Mouse (Mus musculus): Measurements from ENCODE around the gene Men1.
"Not testable (repeated sequence)": the region's sequence is repeated elsewhere in the genome, so short reads cannot be mapped to it uniquely, and the experiment has no call there.

The Men1 gene

DNA sequence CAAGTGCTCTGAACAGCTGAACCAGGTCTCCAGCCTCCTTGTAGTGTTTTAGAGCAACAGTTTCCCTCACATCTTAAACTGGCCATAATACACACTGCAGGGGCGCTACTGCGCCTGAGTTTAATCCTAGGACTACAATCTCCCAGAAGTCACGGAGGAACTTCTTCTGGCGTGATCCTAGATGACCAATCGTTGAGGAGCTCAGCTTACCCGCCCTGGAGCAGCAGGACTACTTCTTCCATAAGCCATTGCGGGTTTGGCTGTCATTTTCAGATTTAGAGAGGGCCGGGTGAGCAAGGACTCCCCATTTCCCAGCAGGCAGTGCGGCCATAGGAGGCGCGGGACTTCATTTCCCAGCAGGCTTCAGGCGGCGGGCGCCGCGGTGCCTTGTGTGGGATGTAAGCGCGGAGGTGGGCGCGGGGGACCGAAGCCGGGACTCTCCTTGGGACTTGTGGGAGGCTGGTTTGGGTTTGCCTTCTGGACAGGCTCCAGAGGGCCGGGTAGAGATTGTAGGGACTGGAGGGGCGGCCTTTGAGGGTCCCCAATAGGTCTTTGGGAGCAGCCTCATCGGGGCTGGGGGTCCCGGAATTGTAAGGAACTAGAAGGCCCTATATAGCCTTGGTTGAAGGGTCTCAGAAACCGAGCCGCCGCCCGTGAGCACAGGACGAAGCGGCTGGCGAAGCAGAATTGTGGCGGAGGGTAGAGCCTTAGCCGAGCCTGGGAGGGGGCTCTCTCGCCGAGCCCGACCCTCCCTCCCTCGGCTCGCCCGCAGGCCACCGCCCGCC lies at the start of gene Men1:
Men1 (plus strand) TSS at position 307 of the 785 bp plus-strand sequence.
- peak; percentile 97 to 98 for DNase-seq (ENCODE audit: low spot score in 2 of 2)

DNA sequence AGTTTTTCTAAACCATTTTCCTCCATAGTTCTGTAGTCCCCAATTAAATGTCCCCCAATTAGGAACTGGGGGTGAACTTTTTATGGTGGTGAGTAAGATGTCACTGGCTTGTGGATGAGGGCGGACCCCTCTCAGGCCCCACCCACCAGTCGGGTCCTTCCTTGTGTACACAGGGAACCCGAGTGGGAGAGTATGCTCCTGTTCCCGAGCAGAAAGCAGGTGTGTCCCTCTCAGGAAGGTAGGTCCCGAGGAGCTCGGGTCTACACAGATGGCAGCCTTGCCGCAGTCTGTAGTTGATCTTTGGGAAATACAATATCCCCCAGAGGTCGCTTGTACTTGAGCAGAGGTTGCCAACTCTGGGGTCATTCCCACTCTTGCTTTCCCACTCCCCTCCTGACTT lies 49.6 kb upstream of the Men1 start:
- no peak for DNase-seq (ENCODE audit: low spot score in 2 of 2)

DNA sequence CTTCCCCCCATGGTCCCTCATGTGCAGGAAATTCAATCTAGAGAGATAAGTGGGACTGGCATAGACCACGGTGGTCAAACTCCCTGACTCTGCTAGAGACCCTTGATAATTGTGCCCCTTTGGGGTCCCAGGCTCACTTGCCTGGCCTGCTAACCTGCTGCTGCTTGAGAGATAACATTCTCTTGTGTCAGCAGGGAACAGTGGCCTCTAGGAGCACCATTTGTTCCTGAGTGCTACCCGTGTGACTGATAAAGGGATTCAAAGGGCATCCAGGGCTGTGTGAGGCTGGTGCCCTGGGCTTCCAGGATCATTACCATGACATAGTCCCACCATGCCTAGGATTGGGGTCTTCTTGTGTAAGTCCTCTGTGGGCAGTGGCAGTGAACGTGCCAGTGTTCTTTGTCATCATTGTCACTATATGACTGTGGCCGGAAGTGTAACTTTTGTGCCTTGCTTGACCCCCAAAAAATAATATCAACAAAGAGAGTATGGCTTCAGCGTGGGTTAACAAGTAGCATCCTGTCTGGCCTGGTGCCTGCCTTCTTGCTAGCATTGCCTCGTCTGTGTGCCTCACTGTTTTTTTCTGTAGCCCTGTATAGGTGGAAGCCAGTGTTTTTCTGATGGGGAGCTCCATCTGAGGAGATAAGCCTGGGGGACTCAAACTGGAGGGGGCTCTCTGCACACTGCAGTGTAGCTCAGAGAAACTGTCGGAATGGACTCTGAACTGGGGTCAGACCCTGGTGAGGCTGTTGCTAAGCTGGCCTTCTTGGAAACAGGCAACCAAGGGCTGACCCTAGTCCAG lies 48.9 kb upstream of the Men1 start:
- DNase-seq (ENCODE audit: low spot score in 2 of 2): no peak

DNA sequence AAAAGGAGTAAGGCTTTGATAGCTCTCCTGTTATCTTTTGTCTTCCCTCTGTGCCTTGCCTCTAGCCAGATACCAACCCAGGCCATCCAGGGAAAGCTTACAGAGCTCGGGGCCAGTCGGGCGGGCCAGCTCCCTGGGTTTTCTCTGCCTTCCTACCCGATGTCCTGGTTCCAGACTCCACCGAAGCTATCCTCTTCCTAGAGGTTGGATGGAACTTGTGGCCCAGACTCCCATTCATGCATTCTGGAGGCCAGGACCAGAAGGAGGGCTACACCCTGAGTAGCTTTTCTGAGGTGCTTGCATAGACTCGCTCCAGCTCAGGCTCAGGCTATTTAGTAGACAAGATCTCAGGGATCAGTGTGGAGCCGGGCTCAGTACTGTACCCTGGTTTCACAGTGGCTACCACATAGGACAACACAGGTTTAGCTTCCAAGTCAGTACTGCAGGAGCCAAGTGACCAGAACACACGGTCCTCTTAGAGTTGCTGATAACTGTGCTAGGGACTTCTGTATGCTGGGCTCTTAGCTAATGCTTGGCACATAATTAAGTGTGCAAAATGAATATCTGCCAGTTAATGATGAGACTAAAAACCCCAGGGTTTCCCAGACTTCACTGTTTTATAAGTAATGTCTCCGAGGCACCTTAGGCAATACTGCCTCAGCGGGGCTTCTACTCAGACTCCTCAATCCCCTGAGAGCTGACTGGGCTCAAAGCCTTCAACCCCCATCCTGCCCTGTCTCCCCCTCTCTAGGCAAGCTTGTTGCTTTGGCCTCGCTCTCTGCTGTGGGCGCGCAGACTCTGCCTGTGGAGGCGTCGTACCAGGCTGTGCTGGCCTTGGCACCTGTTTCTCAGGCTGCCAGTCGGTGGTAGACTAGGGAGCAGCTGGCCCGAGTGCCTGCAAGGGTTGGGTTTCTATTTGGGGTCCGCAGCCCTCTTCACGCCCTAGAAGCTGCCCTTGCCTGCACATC lies 48.1 kb upstream of the Men1 start:
- DNase-seq (ENCODE audit: low spot score in 2 of 2): no peak

DNA sequence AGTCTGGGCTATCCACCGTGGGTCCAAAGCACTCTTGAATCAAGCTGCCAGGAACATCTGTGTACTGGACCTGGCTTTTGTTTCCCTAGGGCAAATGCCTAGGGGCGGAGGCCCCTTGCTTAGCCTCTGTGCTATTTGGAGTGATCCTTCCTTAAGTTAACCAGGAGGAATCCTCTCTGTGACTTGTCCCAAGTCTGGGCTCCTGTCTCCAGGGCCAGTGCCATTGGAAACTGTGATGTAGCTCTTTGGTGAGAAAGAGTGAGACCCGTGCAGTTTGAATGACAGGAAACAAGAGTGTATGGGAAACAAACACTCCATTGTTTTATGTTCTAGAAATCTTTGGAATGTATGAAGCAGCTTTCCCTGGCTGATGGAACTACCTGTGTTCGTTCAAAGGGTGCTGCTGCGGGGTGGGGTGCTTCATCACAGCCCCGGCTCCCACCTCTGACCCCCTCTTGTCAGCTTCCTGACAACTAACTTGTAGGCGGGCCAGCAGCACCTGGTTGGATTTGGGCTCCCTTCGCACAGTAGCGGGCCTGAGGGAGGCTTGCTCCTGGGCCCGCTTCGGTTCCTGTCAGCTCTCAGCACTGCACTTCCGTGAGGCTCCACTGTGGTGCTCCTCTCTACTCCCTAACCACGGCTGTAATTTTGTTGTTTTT lies 46.4 kb upstream of the Men1 start:
- no peak for DNase-seq (ENCODE audit: low spot score in 2 of 2)

DNA sequence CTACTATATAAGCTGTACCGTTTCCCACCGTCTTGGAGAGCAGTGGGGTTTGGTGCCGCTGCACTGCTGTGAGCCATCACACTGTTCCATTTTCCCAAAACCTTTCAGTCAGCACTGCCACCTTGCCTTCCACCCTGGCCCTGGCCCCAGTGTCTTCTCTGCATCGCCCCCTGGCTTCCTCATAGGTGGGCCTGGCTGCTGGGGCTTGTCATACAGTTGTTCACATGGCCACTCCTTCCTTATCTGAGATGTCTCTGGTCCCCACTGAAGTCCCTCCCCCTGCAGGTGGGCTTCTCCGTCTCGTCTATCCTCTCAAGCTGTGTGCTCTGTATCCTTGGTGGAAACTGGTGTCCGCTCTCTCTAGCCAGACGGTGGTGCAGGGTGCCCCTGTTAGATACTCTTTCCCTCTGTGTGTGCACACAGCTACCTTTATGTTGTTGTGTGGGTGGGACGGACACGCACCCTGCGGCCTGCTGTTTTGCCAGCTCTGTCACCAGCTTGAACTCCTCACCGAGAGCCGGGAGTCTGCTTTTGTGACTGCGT lies 45.0 kb upstream of the Men1 start:
- no peak for DNase-seq (ENCODE audit: low spot score in 2 of 2)

DNA sequence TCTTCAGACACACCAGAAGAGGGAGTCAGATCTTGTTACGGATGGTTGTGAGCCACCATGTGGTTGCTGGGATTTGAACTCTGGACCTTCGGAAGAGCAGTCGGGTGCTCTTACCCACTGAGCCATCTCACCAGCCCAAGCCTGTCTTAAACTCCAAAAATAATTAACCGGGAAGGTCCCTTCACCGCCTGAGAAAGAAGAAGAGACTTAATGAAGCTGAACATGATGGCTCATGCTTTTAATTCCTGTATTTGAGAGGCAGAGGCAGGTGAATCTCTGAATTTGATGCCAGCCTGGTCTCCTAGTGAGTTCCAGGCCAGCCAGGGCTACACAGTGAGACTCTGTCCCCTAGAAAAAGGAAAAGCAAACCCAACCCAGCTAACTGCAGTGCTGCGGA lies 44.1 kb upstream of the Men1 start:
- DNase-seq (ENCODE audit: low spot score in 2 of 2): not testable (repeated sequence)

DNA sequence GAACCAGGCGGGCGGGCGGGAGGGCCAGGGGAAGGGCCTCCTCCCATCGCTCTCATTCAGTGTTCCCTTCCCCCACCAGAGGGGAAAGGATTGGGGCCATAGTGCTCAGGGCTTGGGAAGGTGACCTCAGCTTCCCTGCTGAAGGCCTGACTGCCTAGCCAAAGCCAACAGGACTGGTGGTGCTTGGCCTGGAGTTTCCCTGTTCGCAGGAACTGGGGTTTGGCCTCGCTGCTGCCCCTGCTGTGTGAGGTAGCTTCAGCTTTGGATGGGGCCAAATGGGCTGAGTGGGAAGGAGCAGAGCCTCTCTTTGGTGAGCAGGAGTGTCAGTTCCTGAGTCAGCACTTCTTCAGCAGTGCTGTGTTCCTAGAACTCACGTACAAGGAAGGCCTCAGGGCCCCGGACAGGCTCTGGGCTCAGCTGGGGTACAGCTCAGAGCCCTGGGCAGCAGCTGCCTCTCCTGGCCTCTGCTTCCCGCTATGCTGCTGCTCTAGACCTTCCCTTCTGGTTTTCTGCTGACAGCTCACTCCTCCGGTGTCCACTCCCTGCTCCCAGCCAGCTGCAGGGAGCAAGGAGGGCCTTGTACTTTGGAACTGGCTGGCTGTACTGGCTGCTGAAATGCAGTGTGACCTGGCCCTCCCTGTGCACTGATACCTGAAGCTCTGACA lies 43.5 kb upstream of the Men1 start:
- DNase-seq (ENCODE audit: low spot score in 2 of 2): no peak

DNA sequence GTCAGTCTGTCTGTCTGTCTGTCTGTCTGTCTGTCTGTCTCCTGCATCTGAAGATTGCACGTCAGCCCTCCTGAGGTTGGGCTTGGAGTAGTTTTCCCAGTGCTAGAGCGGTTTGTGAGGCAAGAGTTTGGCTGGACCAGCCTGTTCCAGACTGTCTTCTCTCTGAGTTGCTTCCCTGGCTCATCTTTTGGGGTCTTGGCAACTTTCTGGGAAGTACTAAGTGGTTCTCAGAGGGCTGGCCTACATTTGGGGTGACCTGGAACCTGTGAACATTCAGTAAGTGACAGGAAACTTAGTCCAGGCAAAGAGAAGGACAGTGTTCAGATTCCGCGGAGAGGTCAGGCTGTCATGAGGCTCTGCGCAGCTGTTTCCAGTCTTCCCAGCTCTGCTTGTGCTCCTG lies 42.5 kb upstream of the Men1 start:
- no peak for DNase-seq (ENCODE audit: low spot score in 2 of 2)

DNA sequence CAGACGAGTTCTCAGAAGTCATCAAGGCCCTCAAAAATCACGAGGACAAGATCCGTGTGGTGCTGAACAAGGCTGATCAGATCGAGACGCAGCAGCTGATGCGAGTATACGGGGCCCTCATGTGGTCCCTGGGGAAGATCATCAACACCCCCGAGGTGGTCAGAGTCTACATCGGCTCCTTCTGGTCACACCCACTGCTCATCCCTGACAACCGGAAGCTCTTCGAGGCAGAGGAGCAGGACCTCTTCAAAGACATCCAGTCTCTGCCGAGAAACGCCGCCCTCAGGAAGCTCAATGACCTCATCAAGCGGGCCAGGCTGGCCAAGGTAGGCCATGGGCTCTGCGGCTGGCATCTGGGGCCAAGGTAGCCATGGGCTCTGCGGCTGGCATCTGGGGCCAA lies 40.5 kb upstream of the Men1 start:
- DNase-seq (ENCODE audit: low spot score in 2 of 2): no peak

DNA sequence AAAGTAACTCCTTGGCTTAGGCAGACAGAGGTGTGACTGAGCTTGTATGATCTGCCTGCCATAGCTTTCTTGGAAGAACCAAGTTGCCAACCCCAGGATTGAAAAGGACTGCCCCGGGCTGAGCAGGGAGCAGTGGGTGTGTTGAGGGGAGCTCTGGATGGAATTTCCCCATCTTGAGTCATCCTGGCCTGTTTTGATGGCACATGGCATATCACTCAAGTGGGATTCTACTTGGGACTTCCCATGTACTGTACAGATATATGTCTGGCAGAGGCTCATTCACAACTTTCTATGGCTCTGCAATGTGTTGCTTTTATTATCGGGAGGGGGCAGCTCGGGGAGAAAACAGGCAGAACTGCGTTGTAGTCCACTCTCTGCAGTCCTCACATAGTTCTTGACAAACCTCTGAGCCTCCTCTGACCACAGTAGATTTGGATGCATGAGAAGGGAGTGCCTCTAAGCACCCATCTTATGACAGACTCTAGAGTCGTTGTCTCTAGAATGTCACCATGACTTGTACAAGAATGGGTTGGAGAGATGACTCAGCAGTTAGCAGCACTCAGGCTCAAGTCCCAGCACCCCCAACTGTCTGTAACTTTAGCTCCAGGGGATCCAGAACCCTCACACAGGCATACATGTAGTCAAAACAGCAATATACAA lies 38.1 kb upstream of the Men1 start:
- DNase-seq (ENCODE audit: low spot score in 2 of 2): no peak

DNA sequence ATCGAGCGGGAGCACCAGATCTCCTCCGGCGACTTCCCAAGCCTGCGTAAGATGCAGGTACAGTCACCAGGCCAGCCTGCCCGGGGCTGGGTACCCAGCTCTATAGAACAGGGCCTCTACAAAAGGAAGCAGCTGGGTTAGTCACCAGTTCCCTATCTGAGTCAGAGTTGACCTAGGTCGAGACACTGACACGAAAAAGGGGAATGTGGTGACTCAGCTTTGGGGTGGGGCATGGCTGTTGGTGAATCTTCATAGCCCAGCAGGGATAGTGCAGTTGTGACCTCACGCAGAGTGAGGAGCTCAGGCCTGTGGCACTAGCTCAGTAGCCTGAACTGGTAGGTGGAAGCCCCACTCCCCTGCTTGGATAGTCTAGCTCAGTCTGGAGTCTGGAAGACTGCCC lies 37.1 kb upstream of the Men1 start:
- DNase-seq (ENCODE audit: low spot score in 2 of 2): no peak

DNA sequence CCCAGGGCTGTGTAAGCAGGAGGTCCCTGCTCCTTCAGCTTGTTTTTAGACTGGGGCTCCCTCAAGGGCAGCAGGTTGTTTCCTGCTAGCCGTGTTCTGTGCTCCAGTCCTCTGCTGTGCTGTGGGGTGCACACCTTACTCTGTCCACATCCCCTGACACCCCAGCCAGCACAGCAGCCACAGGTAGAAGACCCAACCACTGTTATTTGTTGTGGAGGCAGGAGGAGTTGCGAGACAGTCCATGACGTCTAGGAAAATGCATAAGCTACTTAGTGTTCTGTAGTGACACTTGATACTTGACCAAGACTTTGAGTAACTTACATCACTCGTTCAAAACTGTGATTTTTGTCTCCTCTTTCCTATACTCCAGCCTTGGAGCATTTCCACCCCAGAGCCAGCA lies 35.8 kb upstream of the Men1 start:
- DNase-seq (ENCODE audit: low spot score in 2 of 2): no peak

DNA sequence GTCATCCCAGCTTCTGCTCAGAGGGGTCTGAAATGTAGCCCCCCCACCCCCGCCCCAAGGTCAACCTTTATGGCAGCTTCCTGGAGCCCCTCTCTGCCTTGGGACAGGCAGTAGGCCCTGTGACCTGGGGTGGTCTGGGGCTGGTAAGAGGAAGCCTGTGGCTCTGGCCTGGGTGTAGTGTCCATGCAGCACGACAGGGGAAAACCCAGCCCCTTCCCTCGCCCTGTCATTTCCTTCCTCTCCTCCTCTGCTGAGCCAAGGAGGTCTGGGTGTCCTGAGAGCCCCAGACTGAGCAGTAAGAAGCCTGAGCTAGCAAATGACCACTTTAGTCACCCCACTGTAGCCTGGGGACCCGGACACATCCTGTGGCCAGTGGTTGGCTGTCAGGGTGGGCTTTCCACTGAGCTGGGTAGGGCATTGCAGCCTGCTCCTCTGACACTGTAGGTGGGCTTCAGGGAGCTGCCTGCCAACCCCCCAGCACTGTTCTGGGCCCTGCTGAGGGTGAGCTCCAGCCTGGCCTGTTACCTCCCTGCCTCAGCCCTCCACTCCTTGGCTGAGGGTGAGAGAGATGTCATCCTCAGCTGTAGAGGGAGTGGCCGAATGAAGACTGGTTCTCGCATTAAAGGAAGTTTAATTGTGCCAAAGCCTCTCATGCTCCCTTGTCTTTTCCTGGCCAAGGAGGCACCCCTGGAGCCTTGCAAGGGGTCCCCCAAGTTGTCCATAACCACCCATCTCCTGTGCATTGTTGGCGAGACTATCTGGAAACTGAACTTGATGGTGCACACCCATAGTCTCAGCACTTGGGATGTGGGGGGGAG lies 35.1 kb upstream of the Men1 start:
- DNase-seq (ENCODE audit: low spot score in 2 of 2): peak; percentile 42 to 43

DNA sequence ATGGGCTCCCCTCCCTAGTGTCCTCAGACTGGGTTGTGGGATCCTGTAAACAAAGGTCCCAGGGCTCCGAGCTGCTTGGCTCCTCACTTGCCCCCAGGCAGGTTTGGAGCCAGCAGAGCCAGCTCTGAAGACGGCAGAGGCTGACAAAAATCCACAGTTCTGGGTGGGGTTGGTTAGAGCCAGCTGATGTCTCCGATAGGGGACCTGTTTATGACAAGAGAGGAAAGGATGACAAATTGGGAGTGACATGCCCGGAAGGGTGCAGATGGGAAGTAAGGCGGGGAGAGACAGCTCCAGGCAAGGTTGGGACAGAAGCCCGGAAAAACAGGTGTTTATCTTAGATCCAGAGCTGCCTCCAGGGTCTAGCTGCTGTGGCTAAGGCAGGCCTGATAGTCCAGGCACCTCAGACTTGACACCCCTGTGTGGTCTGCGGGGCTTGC lies 34.4 kb upstream of the Men1 start:
- no peak for DNase-seq (ENCODE audit: low spot score in 2 of 2)

DNA sequence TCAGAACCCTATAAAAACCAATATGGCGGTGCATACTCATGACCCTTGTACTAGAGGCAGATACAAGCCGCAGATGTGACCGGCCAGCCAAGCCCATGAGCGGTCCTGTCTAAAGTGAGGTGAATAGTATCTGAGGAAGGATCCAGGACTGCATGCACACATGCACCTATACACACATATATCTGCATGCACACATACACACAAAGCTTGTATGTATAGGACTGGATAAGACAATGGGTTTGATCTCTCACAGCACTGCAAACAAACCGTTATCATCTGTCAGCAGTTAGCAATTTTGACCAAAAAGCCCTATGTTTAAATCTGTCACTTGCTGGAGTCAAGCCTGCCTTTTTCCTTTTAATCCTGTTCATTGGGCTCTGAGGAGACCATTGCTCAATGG lies 32.7 kb upstream of the Men1 start:
- no peak for DNase-seq (ENCODE audit: low spot score in 2 of 2)

DNA sequence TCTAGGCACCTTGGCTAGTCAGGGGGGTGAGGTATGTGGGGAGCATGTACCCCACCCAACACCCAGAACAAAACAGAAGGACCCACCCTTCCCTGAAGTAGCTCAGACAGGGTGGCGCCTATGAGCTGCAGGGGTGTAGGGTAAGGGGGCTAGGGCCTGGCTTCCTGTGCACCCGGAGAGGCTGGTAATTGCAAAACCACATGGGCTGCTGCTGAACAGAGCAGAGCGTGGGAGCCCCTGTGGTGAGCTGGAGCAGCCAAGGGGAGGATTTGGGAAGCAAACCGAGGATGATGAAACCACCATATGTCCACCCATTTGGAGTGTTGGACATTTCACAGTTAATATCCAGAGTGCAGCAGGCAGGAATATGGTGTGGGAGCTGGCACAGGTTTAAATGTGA lies 32.3 kb upstream of the Men1 start:
- peak in 1 of 2 experiments; percentile 41 for DNase-seq (ENCODE audit: low spot score in 2 of 2)

DNA sequence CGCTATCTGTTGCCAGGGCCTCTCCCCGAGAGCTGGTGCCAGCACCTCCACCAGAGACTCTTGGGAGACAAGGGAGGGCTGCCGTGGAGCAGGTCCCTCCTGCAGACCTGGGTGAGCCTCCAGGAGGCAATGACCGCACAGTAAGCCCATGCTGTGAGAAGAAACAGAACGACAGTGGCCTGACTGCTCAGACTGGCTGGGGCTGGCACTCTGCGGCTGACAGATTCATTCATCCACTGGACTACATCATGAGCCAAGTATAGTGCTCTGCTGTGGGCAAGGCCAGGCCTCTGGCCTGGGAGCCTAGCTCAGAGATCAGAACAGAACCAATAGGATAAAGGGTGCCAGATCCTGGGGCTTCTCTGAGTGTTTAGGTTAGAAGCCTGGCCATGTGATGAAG lies 30.9 kb upstream of the Men1 start:
- DNase-seq (ENCODE audit: low spot score in 2 of 2): no peak
